In the genomic region with DNA sequence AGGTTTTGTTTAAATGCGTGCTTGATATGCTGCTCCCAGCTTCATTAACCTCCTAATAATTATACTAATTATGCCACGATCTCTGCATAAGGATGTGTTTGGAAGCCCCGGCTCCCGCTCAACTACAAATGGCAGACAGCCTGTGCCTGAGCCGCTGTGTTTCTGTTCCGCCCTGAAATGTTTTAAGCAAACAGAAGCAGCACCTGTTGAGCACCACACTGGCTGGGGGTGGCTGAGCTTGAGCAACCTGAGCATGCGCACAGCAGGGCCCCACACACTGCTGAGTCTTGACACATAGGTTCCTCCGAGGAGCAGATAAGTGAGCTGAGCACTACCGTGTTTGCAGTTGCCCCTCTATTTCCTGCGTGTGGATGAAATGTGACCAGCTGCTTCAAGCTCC, we compare ENCODE assay signal across 9 mouse cellular contexts.
DNase-seq lines count a peak whose midpoint lies in the region; ATAC-seq and TF ChIP-seq lines count a peak whose summit lies in the region.
"Had no signal": no experiment of that assay in that cellular context is flagged by ENCODE, and none has a peak within 500 bp of the region (broad histone marks: within the 10 kb centered on the region; RNA-seq: fewer than 3 reads in every experiment).

No protein-coding gene starts in this region.

- H3K4me2 ChIP-seq in forebrain, embryonic 16.5 days (ENCODE audit: low read length), result peak overlapping the region; percentile 48
- peak overlapping the region; percentile 22; the same call in 1 of the 2 replicates for H3K4me2 ChIP-seq in liver, embryonic 12.5 days
- H3K4me2 ChIP-seq: limb, embryonic 13.5 days had no signal

- WGBS in forebrain, embryonic 16.5 days, result 15% methylated on average over 10 of the region's 10 CpGs
- 42% methylated on average over 10 of the region's 10 CpGs for WGBS in liver, embryonic 12.5 days (ENCODE audit: insufficient replicate concordance)

- peak overlapping the region; percentile 58 for H3K27ac ChIP-seq in gastrocnemius, adult 2 months
- H3K27ac ChIP-seq in ES-Bruce4 (ENCODE audit: insufficient read depth, low read length), result no peak overlapping the region
- no peak overlapping the region for H3K27ac ChIP-seq in forebrain, embryonic 16.5 days (ENCODE audit: low read length)
- no peak overlapping the region for H3K27ac ChIP-seq in liver, embryonic 12.5 days
- H3K27ac ChIP-seq: limb, embryonic 13.5 days had no signal

- no peaks in the 10 kb centered on the region for H3K36me3 ChIP-seq in ES-Bruce4 (ENCODE audit: control insufficient read depth, insufficient read depth, low read length, poor library complexity, severe bottlenecking)
- H3K36me3 ChIP-seq in forebrain, embryonic 16.5 days (ENCODE audit: control insufficient read depth, insufficient read depth), result no peaks in the 10 kb centered on the region
- H3K36me3 ChIP-seq in liver, embryonic 12.5 days, result no peaks in the 10 kb centered on the region
- H3K36me3 ChIP-seq: limb, embryonic 13.5 days had no signal

- peak; percentile 43 for DNase-seq in gastrocnemius, adult 2 months
- no peak for DNase-seq in gastrocnemius, adult 8-10 months (ENCODE audit: low spot score in 2 of 2)
- no peak for DNase-seq in thymus, adult 18-20 months
- DNase-seq in cerebellum, postnatal 25 days, result no peak
- no peak for DNase-seq in adrenal gland, adult (ENCODE audit: inconsistent age in 2 of 2, low spot score in 1 of 2)

- no peaks in the 10 kb centered on the region for H3K4me1 ChIP-seq in ES-Bruce4 (ENCODE audit: control insufficient read depth, insufficient read depth, low read length)
- peaks cover 17% of the 10 kb centered on the region for H3K4me1 ChIP-seq in forebrain, embryonic 16.5 days (replicated peaks; ENCODE audit: control insufficient read depth, insufficient read depth, low read length)
- no peaks in the 10 kb centered on the region for H3K4me1 ChIP-seq in liver, embryonic 12.5 days
- H3K4me1 ChIP-seq: limb, embryonic 13.5 days had no signal

- H3K4me3 ChIP-seq in gastrocnemius, adult 2 months, result peak overlapping the region; percentile 63
- peak overlapping the region; percentile 45 for H3K4me3 ChIP-seq in ES-Bruce4 (ENCODE audit: low read depth, low read length)
- H3K4me3 ChIP-seq in forebrain, embryonic 16.5 days (replicated peaks; ENCODE audit: low read length), result peak overlapping the region; percentile 24
- H3K4me3 ChIP-seq in liver, embryonic 12.5 days, result no peak overlapping the region
- H3K4me3 ChIP-seq: limb, embryonic 13.5 days had no signal

- H3K9ac ChIP-seq in ES-Bruce4 (ENCODE audit: low read depth, poor library complexity, severe bottlenecking), result no peak overlapping the region
- H3K9ac ChIP-seq in forebrain, embryonic 16.5 days (replicated peaks; ENCODE audit: low read depth, low read length), result no peak overlapping the region; the same call in 1 of the 2 replicates
- no peak overlapping the region for H3K9ac ChIP-seq in liver, embryonic 12.5 days
- H3K9ac ChIP-seq: limb, embryonic 13.5 days had no signal

- H3K27me3 ChIP-seq in ES-Bruce4 (ENCODE audit: control insufficient read depth, insufficient read depth, low read length, poor library complexity, severe bottlenecking), result no peaks in the 10 kb centered on the region
- H3K27me3 ChIP-seq in forebrain, embryonic 16.5 days (replicated peaks; ENCODE audit: control insufficient read depth, insufficient read depth, low read length), result no peaks in the 10 kb centered on the region
- no peaks in the 10 kb centered on the region for H3K27me3 ChIP-seq in liver, embryonic 12.5 days (replicated peaks)
- H3K27me3 ChIP-seq: limb, embryonic 13.5 days had no signal

- H3K9me3 ChIP-seq in ES-Bruce4 (replicated peaks; ENCODE audit: control insufficient read depth, insufficient read depth, low read length, poor library complexity, severe bottlenecking), result no peaks in the 10 kb centered on the region
- no peaks in the 10 kb centered on the region for H3K9me3 ChIP-seq in forebrain, embryonic 16.5 days (ENCODE audit: control insufficient read depth, low read length)
- no peaks in the 10 kb centered on the region for H3K9me3 ChIP-seq in liver, embryonic 12.5 days (replicated peaks)
- H3K9me3 ChIP-seq: limb, embryonic 13.5 days had no signal

- TF ChIP-seq POLR2A in ES-Bruce4 (IDR thresholded peaks at IDR 0.05; ENCODE audit: insufficient read depth, low read length), result no peak

- no peak for TF ChIP-seq CTCF in gastrocnemius, adult 2 months (IDR thresholded peaks at IDR 0.05)
- TF ChIP-seq CTCF in ES-Bruce4 (IDR thresholded peaks at IDR 0.05; ENCODE audit: low read depth, low read length), result no peak

- peak; percentile 63 for ATAC-seq in forebrain, embryonic 16.5 days
- ATAC-seq in liver, embryonic 12.5 days, result no peak

- intact Hi-C loops in gastrocnemius, adult 2 months (cut with DNase I), result no loop called here

- no peak for TF ChIP-seq EP300 in ES-Bruce4 (IDR thresholded peaks at IDR 0.05; ENCODE audit: insufficient read depth, low read depth, low read length)
